Mouse (Mus musculus) CH12.LX (cell line): ENCODE measurements at regions not wholly inside any gene's neighbourhood (a gene's known extent, or its start where the extent isn't known, plus 50 kb on each side); places are given as distances from the start of the nearest gene placed in this dataset.

Experiments
- BHLHE40 ChIP-seq: IDR thresholded peaks from 2 replicates; pipeline ENCODE4 v1.6.1; 2011; ENCODE audit warnings: mild to moderate bottlenecking, low read depth, low read length, improper control_type of control experiment
- EP300 ChIP-seq: IDR thresholded peaks from 2 replicates; pipeline ENCODE4 v1.6.1; 2011; ENCODE audit warnings: low read length, improper control_type of control experiment
- ETS1 ChIP-seq: conservative IDR thresholded peaks from 2 replicates; pipeline ENCODE4 v1.6.1; 2012; ENCODE audit warnings: low read depth, mild to moderate bottlenecking, inconsistent platforms, low read length, improper control_type of control experiment, moderate library complexity

DNA sequence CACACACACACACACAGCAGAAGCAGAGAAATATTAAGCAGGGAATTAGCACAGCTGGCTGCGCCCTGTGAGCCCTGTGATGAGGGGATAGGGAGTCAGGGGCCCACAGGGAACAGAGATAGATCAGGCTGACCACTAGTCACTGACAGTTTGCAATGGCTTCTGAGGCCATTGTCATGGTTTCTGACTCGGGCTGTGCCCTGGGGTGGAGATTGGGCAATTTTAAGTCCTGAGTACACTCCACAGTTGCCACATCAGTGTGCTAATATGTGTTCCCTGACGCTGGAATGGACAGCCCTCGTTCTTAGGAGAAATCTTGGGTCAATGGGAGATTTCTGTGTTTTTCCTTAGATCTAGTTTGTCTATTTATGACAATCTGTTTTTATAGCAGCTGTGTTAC, 148.3 kb upstream of the Nectin1 start:
- TF ChIP-seq ETS1 (no peak), BHLHE40 (no peak), EP300 (no peak)
